Mouse (Mus musculus) T-helper 1 cell (primary cell): ENCODE results near the gene Cstf1.

Experiments used
- in situ Hi-C: fragments of 300-600 bp; cut with MboI, MseI; formaldehyde crosslinking; loops from one replicate; pipeline ENCODE4 v1.15.1; 2025; ENCODE audit warnings: high pct_unique_total_duplicates

The Cstf1 gene

GRCm38 (mm10) chr2:172370411-172371223, at the start of gene Cstf1, which contains the start of gene Aurka:
Cstf1 (plus strand) TSS chr2:172370681.
Aurka (minus strand) TSS chr2:172370535.
- in situ Hi-C loops: no loop called here

GRCm38 (mm10) chr2:172320878-172321277, 49.6 kb upstream of the Cstf1 start:
- in situ Hi-C loops: loop anchor here (5.0 kb wide), 1 partner anchor 94 kb away; no protein-coding TSS in a partner anchor

GRCm38 (mm10) chr2:172328248-172328647, 42.2 kb upstream of the Cstf1 start:
- in situ Hi-C loops: no loop called here

- in situ Hi-C loops: no loop called here
These were observed 41.3 kb upstream of the Cstf1 start for GRCm38 (mm10) chr2:172329179-172329578.

- in situ Hi-C loops: no loop called here
These were observed 32.1 kb upstream of the Cstf1 start for GRCm38 (mm10) chr2:172338206-172338942.

GRCm38 (mm10) chr2:172340936-172341335, 29.5 kb upstream of the Cstf1 start:
- in situ Hi-C loops: loop anchor here (10.0 kb wide), 1 partner anchor 1836 kb away; no protein-coding TSS in a partner anchor

GRCm38 (mm10) chr2:172341606-172342005, 28.9 kb upstream of the Cstf1 start:
- in situ Hi-C loops: loop anchor here (10.0 kb wide), 1 partner anchor 1837 kb away; no protein-coding TSS in a partner anchor

DNA sequence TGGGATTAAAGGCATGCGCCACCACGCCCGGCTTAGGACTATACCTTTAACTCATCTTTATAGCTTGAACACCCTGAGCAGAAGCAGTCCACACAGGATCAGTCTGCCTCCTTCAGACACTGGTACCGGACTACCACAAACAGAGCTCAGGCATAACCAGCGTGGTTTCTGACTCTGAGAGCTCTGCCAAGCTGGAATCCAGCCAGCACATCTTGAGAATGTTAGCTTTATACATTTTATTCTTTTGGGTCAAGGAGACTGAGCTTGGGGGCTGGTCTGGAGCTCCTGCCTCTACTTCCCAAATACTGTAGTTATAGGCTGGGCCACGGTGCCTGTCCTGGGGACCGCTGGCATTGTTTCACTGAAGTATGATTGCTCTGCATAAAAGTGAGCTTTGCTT, 26.7 kb upstream of the Cstf1 start:
- in situ Hi-C loops: loop anchor here (10.0 kb wide), 1 partner anchor 1839 kb away; no protein-coding TSS in a partner anchor

GRCm38 (mm10) chr2:172344669-172345068, 25.8 kb upstream of the Cstf1 start:
- in situ Hi-C loops: loop anchor here (10.0 kb wide), 1 partner anchor 1840 kb away; no protein-coding TSS in a partner anchor

DNA sequence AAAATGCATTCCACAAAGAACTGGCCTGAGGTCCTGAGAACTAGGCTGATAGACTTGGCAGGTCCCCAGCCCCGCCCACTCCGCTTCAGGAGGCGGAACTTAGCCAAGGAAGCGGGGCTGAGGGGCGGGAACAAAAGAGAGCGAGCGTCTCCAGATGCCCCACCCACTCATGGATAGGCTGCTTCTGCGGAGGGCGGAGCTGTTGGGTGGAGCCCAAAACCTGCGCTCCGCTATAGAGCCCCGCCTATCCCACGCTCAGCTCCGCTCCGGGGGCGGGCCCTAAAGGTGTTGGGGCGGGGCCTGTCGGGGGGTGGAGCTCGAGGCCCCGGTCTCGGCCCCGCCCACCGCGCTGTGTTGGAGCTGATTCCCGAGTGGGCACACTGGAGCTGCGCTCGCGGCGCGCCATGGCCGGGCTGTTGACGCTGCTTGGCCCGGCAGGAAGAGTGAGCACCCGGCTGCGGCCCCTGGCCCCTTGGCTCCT, 25.2 kb upstream of the Cstf1 start, which contains the start of gene Fam210b:
Fam210b (plus strand) TSS at position 308 of the 481 bp plus-strand sequence.
- in situ Hi-C loops: loop anchor here (10.0 kb wide), 1 partner anchor 1840 kb away; no protein-coding TSS in a partner anchor

DNA sequence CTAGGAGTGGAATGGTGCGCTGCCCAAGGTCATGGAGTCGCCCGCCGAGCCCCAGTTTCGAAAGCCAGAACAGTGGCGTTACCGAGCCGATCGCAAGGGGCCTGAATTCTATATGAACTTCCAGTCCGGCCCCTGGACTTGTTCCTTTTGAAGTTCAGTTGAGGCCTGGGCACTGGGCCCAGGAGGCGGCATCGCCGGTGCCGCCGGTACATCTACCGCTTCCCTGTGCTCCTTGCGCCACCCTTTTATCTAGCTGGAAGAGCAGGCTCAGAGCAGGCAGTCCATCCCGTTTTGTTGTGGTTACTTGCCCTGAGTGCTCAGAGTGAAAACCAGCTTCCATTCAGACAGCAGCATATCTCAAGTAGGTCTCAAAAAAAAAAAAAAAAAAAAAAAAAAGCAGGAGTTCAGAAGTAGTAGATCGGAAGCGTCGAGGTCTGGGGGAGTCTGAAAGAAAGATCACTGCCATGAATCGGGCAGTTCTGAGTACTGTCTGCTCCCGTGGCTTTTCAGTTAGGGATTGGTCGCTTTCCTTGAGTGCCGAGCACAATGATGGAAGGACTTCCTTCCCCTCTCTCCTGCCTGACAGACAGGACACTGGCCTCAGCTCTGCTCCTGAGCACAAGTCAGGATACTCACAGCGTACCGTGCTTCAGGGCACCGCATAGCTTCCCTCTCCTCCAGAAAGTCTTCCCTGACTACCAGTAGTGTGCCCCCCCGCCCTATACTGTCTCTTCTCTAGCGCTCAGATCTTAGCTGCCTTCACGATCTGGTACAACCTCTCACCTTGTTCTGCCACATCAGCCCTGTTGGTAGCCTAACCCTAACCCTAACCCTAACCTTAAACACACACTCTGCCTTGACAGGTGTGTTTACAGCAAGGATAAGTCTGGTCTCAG, 24.2 kb upstream of the Cstf1 start:
- in situ Hi-C loops: loop anchor here (10.0 kb wide), 1 partner anchor 1841 kb away; no protein-coding TSS in a partner anchor

GRCm38 (mm10) chr2:172346933-172347611, 23.4 kb upstream of the Cstf1 start:
- in situ Hi-C loops: loop anchor here (10.0 kb wide), 1 partner anchor 1842 kb away; no protein-coding TSS in a partner anchor

- in situ Hi-C loops: loop anchor here (10.0 kb wide), 1 partner anchor 1844 kb away; no protein-coding TSS in a partner anchor
These were observed 22.1 kb upstream of the Cstf1 start for GRCm38 (mm10) chr2:172348297-172348950.

- in situ Hi-C loops: loop anchor here (10.0 kb wide), 1 partner anchor 1845 kb away; no protein-coding TSS in a partner anchor
These were observed 20.7 kb upstream of the Cstf1 start for GRCm38 (mm10) chr2:172349776-172350175.

DNA sequence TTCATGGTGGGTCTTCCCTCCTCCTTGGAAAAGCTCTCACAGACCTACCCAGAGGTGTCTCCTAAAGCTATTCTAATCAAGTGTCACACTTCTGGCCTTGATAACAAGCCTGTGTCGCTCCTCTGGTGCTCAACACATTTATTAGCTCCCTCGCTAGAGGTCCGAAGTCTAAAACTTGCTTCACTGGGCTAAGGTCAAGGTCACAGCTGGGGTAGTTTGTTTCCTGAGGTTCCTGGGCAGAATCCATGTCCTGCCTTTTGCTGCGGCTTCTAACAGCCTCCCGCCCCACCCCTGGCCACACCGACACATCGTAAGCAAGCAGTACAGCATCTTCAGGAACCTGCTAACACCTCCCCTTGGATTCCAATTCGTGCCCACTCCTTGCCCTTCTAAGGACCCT, 19.7 kb upstream of the Cstf1 start:
- in situ Hi-C loops: no loop called here

DNA sequence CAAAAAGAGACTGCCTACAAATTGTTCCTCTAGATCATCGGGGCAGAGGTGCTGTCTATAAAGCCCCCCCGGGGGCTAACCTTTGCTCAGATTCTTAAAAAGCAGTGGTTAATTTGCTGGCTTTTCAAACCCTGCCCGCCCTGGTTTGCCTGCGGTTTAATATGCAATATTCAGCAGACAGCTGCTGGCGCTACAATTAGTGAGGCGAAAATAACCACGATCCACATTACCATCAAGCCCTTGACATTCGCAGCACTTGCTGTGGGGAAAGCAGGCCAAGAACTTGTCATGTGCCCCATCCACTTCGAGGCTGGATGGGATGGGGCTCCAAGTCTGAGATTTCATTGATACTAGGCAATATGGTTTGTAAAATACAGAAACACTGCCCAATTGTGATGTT, 17.3 kb upstream of the Cstf1 start:
- in situ Hi-C loops: no loop called here

DNA sequence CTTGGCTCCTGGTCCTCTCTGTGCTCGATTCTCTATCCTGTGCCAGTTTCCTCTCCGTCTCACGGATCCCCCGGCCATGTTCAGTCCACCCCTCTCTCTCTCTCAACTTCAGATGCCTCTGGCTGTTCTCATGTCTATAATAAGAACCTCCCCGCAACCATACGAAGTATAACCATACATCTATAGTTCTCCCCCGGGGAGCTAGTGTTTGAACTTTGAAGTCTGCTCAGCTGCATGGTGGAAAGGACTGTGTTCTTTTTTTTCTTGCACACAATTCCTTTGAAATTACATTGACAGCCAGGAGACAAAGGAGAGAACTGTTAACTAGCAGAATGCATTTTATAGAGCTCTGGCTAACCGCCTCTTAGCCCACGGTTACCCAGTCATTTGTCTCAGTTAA, 15.7 kb upstream of the Cstf1 start:
- in situ Hi-C loops: no loop called here

GRCm38 (mm10) chr2:172355833-172356232, 14.6 kb upstream of the Cstf1 start:
- in situ Hi-C loops: no loop called here

GRCm38 (mm10) chr2:172363176-172363575, 7.3 kb upstream of the Cstf1 start:
- in situ Hi-C loops: no loop called here

DNA sequence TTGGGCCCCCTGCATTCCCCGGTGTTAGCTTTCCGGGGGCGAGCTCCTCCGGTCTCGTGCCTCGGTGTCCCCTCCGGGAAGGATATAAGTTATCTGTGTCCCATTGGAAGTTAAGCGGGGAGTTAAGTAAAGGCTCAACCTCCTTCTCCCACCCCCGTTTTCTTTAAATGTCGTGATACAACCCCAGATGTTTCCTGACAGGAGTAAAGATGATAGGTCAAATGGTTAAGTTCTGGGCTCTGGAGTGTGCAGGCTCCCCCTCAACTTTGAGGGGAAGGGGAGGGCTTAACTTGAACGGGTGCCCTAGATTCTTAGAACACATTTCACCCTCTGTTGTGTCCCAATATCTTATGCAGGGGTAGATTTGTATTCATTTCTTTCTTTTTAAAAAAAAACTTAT, 777 bp downstream of the Cstf1 start:
- in situ Hi-C loops: no loop called here
